Mouse (Mus musculus) liver, embryonic 16.5 days (tissue): ENCODE results near the gene Hk1. TPM values are rescaled to one million over a fixed set of nuclear protein-coding genes. Genes with fewer than 3 reads are reported as not detected.

Experiments used
- ATAC-seq: fragments of 200-750 bp; cut with Nextera tagmentation; 2 replicates; pipeline ENCODE4 v1.8.0; 2017; ENCODE audit warnings: low read depth, mild to moderate bottlenecking, moderate number of reproducible peaks, moderate library complexity
- H3K27ac ChIP-seq: fragments of 300-500 bp; sonication (generic); 2 replicates; pipeline ENCODE4 v1.5.1; 2014; ENCODE audit warnings: mild to moderate bottlenecking, low read length
- H3K27me3 ChIP-seq: fragments of 300-500 bp; sonication (generic); 2 replicates; pipeline ENCODE4 v1.6.1; 2014; ENCODE audit warnings: low read depth, low read length, mixed read lengths; ENCODE audit not compliant: control insufficient read depth, insufficient read depth
- H3K36me3 ChIP-seq: fragments of 300-500 bp; sonication (generic); 2 replicates; pipeline ENCODE4 v1.6.1; 2014; ENCODE audit warnings: mild to moderate bottlenecking; ENCODE audit not compliant: control insufficient read depth, insufficient read depth
- H3K4me1 ChIP-seq: fragments of 300-500 bp; sonication (generic); 2 replicates; pipeline ENCODE4 v1.6.1; 2014; ENCODE audit warnings: low read depth, low read length, mixed read lengths; ENCODE audit not compliant: control insufficient read depth
- H3K4me2 ChIP-seq: fragments of 300-500 bp; sonication (generic); 2 replicates; pipeline ENCODE4 v1.6.1; 2014; ENCODE audit warnings: low read depth, low read length, mixed read lengths
- H3K4me3 ChIP-seq: fragments of 300-500 bp; sonication (generic); 2 replicates; pipeline ENCODE4 v1.5.1; 2014; ENCODE audit warnings: low read depth, mild to moderate bottlenecking, low read length
- H3K9ac ChIP-seq: fragments of 300-500 bp; sonication (generic); 2 replicates; pipeline ENCODE4 v1.6.1; 2014; ENCODE audit warnings: low read depth, low read length
- H3K9me3 ChIP-seq: fragments of 300-500 bp; sonication (generic); replicated peaks from 2 replicates; pipeline ENCODE4 v1.6.1; 2016; ENCODE audit warnings: low read length; ENCODE audit not compliant: control insufficient read depth
- WGBS: fragments of 180-500 bp; shearing (Covaris S2); extraction: QIAGEN DNeasy Blood & Tissue Kit; methylation state at CpG from one replicate; pipeline ENCODE4 v1.1.7; 2014; ENCODE audit not compliant: insufficient replicate concordance; 5-methylcytosine and 5-hydroxymethylcytosine counted together
- polyA plus RNA-seq: library from polyadenylated mRNA; unstranded; fragments of >200 nt; fragmentation: Nextera tagmentation; extraction: Ambion mirVana; gene quantifications from 2 replicates; pipeline ENCODE4 v1.2.1, GENCODE M21; 2015

Gene Hk1
- polyA plus RNA-seq, 1 experiment from 2014 or later, result 98.9 TPM

DNA sequence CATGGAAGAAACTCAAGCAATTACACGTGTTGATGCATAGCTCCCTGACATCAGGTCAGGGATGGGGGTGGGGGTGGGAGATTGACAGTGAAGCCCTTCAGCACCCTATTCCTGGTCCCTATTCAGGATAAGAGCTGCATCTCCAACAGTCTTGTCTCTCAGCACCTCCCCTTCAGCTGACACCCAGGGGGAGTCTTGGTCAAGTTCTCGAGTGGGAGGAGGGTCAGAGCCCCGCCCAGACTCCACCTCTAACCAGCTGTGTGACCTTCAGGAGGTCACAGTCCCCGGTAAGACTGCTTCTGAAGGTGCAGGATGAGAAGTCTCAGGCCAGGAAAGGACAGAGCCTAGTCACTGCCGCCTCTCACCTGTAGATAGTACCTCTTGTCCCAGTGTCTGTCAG, 41.1 kb downstream of the Hk1 start:
- Histone ChIP-seq H3K4me3 (peak overlapping the region; percentile 91), H3K9me3 (no peaks in the 10 kb centered on the region), H3K27ac (peak overlapping the region; percentile 98), H3K36me3 (no peaks in the 10 kb centered on the region), H3K9ac (peak overlapping the region; percentile 79), H3K4me2 (peak overlapping the region; percentile 91), H3K4me1 (peaks cover 72% of the 10 kb centered on the region), H3K27me3 (no peaks in the 10 kb centered on the region)
- no peak for ATAC-seq
- 31% methylated on average over 5 of the region's 5 CpGs for WGBS

GRCm38 (mm10) chr10:62338176-62338575, 41.5 kb downstream of the Hk1 start:
- no peaks in the 10 kb centered on the region for H3K27me3 ChIP-seq
- peak overlapping the region; percentile 91 for H3K4me2 ChIP-seq
- no peaks in the 10 kb centered on the region for H3K9me3 ChIP-seq
- H3K9ac ChIP-seq, result peak overlapping the region; percentile 79
- no peak for ATAC-seq
- peak overlapping the region; percentile 98 for H3K27ac ChIP-seq
- 49% methylated on average over 9 of the region's 9 CpGs for WGBS
- H3K4me1 ChIP-seq, result peaks cover 72% of the 10 kb centered on the region
- no peaks in the 10 kb centered on the region for H3K36me3 ChIP-seq
- H3K4me3 ChIP-seq, result peak overlapping the region; percentile 91

- H3K9me3 ChIP-seq, result no peaks in the 10 kb centered on the region
- ATAC-seq, result no peak
- H3K36me3 ChIP-seq, result no peaks in the 10 kb centered on the region
- WGBS, result 16% methylated on average over 12 of the region's 12 CpGs
- H3K4me2 ChIP-seq, result peak overlapping the region; percentile 40
- H3K4me1 ChIP-seq, result peaks cover 79% of the 10 kb centered on the region
- peak overlapping the region; percentile 69 for H3K27ac ChIP-seq
- H3K9ac ChIP-seq, result peak overlapping the region; percentile 5; the same call in 1 of the 2 replicates
- peak overlapping the region; percentile 5 for H3K4me3 ChIP-seq
- no peaks in the 10 kb centered on the region for H3K27me3 ChIP-seq
These were observed 42.8 kb downstream of the Hk1 start for GRCm38 (mm10) chr10:62336601-62337578.

DNA sequence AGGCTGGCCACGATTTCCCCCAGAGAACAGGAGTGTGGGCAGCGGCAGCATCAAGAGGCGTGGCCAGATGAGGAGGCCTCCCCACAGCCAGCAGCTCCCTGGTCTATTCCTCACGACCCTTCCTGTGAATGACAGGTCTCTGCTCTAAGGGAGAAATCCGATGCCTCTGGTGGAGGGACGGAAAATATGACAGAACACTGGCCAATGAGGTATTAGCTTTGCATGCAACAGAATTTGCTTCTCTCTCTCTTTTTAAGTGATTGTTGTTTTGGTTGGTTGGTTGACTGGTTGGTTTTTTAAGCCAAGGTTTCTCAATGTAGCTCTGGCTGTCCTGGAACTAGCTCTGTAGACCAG, 44.3 kb downstream of the Hk1 start:
- peak overlapping the region; percentile 30 for H3K4me2 ChIP-seq
- peaks cover 84% of the 10 kb centered on the region for H3K4me1 ChIP-seq
- H3K27me3 ChIP-seq, result no peaks in the 10 kb centered on the region

GRCm38 (mm10) chr10:62334686-62335422, 44.9 kb downstream of the Hk1 start:
- Histone ChIP-seq H3K36me3 (peaks cover 2% of the 10 kb centered on the region; the same call in 1 of the 2 replicates), H3K4me3 (peak overlapping the region; percentile 15), H3K27me3 (no peaks in the 10 kb centered on the region), H3K4me1 (peaks cover 88% of the 10 kb centered on the region), H3K9ac (0 out of 2 replicates have a peak overlapping the region, but pooled peaks have one; percentile 35), H3K4me2 (peak overlapping the region; percentile 30), H3K9me3 (no peaks in the 10 kb centered on the region), H3K27ac (peak overlapping the region; percentile 39)
- ATAC-seq, result no peak
- WGBS, result 48% methylated on average over 20 of the region's 20 CpGs

More for the DNA sequence above, 44.3 kb downstream of the Hk1 start:
- Histone ChIP-seq H3K36me3 (no peaks in the 10 kb centered on the region), H3K4me3 (peak overlapping the region; percentile 15), H3K27ac (peak overlapping the region; percentile 39), H3K9me3 (no peaks in the 10 kb centered on the region), H3K9ac (peak overlapping the region; percentile 35; the same call in 1 of the 2 replicates)
- WGBS, result 19% methylated on average over 6 of the region's 6 CpGs
- no peak for ATAC-seq

DNA sequence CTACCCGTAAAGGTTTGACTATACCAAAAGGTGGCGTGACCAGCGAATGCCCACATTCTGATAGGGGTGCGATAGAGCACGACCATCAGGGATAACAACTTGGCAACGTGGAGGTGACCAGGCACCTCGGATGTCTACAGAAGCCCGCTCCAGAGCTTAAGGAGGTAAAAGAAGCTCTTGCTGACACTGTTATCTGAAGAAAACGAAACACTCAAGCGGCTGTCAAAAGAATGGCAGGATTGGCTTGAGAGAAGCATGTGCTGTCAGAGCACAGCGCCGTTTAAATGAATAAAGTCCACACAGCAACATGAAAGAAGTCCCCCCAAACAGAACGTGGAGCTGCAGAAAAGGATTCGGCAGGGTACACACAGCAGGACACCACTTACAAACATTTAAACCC, 46.4 kb downstream of the Hk1 start:
- Histone ChIP-seq H3K36me3 (peaks cover 10% of the 10 kb centered on the region), H3K4me2 (peak overlapping the region; percentile 74), H3K4me3 (no peak overlapping the region; the same call in none of the 2 replicates), H3K9me3 (no peaks in the 10 kb centered on the region), H3K27me3 (no peaks in the 10 kb centered on the region), H3K4me1 (peaks cover 91% of the 10 kb centered on the region), H3K9ac (peak overlapping the region; percentile 61), H3K27ac (peak overlapping the region; percentile 93)
- 62% methylated on average over 14 of the region's 14 CpGs for WGBS
- ATAC-seq, result no peak

DNA sequence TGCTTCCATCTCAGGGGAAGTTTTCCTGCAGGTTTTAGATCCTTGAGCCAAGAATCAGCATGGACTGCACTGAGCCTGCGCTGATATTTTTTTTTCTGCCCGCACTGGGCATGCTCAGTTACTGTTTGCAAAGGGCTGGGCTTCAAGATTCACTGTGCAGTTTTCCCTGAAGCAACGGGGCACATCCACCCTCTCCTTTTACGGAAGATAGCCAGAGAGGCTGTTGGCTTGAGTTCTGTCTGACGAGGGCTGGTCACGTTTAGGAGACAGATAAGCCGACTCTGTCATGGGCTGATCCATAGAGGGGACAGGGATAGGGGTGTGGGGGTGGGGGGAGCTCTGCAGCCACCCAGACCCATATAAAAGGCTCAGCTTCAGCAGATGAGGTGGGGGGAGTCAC, 47.2 kb downstream of the Hk1 start:
- Histone ChIP-seq H3K27ac (peak overlapping the region; percentile 93), H3K36me3 (peaks cover 10% of the 10 kb centered on the region), H3K4me3 (peak overlapping the region; percentile 47), H3K27me3 (no peaks in the 10 kb centered on the region), H3K4me1 (peaks cover 89% of the 10 kb centered on the region), H3K4me2 (peak overlapping the region; percentile 74), H3K9ac (peak overlapping the region; percentile 61), H3K9me3 (no peaks in the 10 kb centered on the region)
- 14% methylated on average over 7 of the region's 7 CpGs for WGBS
- peak; percentile 81 for ATAC-seq

GRCm38 (mm10) chr10:62331771-62332170, 47.9 kb downstream of the Hk1 start:
- H3K9me3 ChIP-seq, result no peaks in the 10 kb centered on the region
- peak overlapping the region; percentile 74 for H3K4me2 ChIP-seq
- H3K27me3 ChIP-seq, result no peaks in the 10 kb centered on the region
- H3K36me3 ChIP-seq, result peaks cover 10% of the 10 kb centered on the region
- H3K9ac ChIP-seq, result peak overlapping the region; percentile 61
- H3K27ac ChIP-seq, result peak overlapping the region; percentile 93
- peak overlapping the region; percentile 47 for H3K4me3 ChIP-seq
- H3K4me1 ChIP-seq, result peaks cover 88% of the 10 kb centered on the region
- ATAC-seq, result no peak
- WGBS, result 34% methylated on average over 12 of the region's 12 CpGs
